Mouse (Mus musculus): Measurements from ENCODE around the gene Pogk. TPM values are rescaled to one million over a fixed set of nuclear protein-coding genes. Genes with fewer than 3 reads are reported as not detected.

Pogk gene
- polyA plus RNA-seq, 1 experiment from 2014 or later: 26.1 TPM

DNA sequence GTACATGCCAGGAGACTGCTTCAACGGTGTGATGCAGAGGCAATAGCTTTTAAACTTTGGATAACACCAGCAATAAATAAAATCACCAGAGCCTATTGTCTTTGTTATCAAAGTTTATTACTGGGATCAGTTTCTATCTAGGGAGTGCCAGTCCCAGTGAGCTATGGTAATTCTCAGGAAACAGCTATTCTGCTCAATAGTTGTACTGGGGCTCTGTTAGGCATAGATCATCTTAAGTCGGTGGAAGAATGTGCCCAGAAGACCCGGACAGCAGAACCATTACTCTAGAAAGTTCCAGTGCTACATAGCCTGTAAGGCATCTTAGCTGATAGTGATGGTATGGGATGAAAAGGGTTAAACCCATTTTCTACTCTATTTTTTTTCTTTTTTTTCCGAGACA is 14.9 kb downstream of the Pogk start:
- H3K4me1 ChIP-seq: no peaks in the 10 kb centered on the region
- 88% methylated on average over 4 of the region's 4 CpGs for WGBS
- no peak for DNase-seq (ENCODE audit: low spot score)
- no peaks in the 10 kb centered on the region for H3K27me3 ChIP-seq (ENCODE audit: low read depth, poor library complexity, severe bottlenecking)
- no peaks in the 10 kb centered on the region for H3K9me3 ChIP-seq (replicated peaks)
- H3K36me3 ChIP-seq: peaks cover 100% of the 10 kb centered on the region
- no peak overlapping the region for H3K4me3 ChIP-seq
- no peak overlapping the region for H3K27ac ChIP-seq (replicated peaks)

DNA sequence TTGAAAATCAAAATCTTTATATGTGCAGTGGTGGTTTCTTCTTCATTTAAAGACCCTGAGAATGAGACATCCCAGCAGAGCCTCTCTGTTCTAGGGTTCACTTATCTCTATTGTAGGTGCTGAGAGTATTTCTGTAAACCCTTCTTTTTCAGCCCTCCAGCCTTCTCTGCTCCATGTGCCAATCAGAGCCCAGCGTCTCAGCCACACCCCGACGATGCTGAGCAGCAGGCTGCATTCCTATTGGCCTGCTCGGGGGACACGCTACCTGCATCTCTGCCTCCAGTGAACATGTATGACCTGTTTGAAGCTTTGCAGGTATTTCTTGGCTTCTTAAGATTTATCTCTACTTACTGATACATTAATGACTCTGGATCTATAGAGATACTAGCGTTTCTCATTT is 18.0 kb downstream of the Pogk start:
- H3K36me3 ChIP-seq: peaks cover 100% of the 10 kb centered on the region
- no peaks in the 10 kb centered on the region for H3K27me3 ChIP-seq (ENCODE audit: low read depth, poor library complexity, severe bottlenecking)
- no peak overlapping the region for H3K27ac ChIP-seq (replicated peaks)
- WGBS: 95% methylated on average over 6 of the region's 6 CpGs
- H3K4me3 ChIP-seq: no peak overlapping the region
- H3K9me3 ChIP-seq (replicated peaks): no peaks in the 10 kb centered on the region
- H3K4me1 ChIP-seq: no peaks in the 10 kb centered on the region
- DNase-seq (ENCODE audit: low spot score): peak; percentile 6

DNA sequence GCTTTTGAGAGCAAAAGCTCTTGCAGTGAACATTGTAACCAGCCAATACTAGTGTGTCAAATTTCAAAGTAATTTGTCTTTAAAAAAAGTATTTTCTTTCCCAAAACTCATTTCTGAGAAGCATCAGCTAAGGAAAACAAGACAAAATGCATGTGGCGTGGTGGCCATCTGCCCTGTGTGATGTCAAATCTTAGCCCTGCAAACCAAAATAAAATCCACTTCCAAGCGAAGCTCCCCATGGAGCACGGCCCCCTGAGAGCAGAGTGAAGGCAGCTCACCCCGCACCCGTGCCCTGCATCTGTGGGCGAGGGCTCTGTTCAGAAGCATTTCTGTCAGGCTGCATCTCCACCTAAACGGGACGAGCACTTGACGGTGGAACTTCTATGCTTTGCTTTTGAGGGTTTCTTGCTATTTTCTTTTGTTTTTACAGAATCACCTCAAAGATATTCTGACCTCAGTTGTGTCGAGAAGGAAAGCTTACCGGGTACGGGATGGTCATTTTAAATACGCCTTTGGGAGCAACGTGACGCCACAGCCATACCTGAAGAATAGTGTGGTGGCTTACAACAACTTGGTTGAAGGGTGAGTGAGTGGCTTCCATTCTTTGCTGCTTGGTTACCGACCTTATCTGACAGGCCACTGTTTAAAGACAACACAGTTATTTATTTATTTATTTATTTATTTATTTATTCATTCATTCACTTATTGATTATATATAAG is 20.1 kb downstream of the Pogk start:
- Histone ChIP-seq H3K4me1 (no peaks in the 10 kb centered on the region), H3K36me3 (peaks cover 100% of the 10 kb centered on the region), H3K27ac (replicated peaks) (no peak overlapping the region), H3K9me3 (replicated peaks) (no peaks in the 10 kb centered on the region), H3K27me3 (ENCODE audit: low read depth, poor library complexity, severe bottlenecking) (no peaks in the 10 kb centered on the region), H3K4me3 (no peak overlapping the region)
- WGBS: 94% methylated on average over 16 of the region's 16 CpGs
- DNase-seq (ENCODE audit: low spot score): peak; percentile 10

DNA sequence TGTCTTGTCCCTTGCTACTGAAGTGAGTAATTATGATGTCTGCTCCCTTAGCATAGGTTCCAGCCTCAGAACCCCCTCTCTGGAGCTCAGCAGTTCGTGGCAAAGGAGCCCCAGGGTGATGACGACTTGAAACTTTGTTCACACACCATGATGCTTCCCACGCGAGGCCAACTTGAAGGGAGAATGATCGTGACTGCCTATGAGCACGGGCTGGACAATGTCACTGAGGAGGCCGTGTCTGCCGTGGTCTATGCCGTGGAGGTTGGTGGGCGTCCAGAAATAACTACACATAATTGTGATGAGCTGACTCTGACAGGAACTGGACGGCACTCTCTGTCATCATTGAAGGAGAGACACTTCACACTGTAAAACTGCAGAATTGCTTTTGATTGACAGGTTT is 21.2 kb downstream of the Pogk start:
- H3K27ac ChIP-seq (replicated peaks): no peak overlapping the region
- H3K4me3 ChIP-seq: no peak overlapping the region
- DNase-seq (ENCODE audit: low spot score): peak; percentile 9
- no peaks in the 10 kb centered on the region for H3K9me3 ChIP-seq (replicated peaks)
- H3K4me1 ChIP-seq: no peaks in the 10 kb centered on the region
- WGBS: 97% methylated on average over 11 of the region's 11 CpGs
- peaks cover 100% of the 10 kb centered on the region for H3K36me3 ChIP-seq
- no peaks in the 10 kb centered on the region for H3K27me3 ChIP-seq (ENCODE audit: low read depth, poor library complexity, severe bottlenecking)

DNA sequence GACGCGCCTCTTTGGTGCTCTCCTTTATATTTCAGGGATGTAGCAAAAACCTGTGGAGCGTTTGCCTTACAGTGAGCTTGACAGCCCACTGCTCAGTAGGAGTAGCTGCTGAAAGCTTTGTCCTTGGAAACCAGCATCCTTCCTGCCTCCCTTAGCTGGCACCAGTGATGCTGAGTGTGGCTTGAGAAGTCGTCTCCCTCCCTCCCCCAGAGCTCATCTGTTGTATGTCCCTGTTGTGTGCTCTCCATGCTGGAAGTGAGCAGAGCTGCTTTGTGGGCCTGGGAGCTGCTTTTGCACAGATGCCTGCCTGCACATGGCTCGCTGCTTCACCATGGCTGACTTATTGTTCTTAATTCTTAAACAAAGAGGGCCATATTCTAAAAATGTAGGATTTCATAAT is 24.2 kb downstream of the Pogk start:
- Histone ChIP-seq H3K9me3 (replicated peaks) (no peaks in the 10 kb centered on the region), H3K27me3 (ENCODE audit: low read depth, poor library complexity, severe bottlenecking) (no peaks in the 10 kb centered on the region), H3K27ac (replicated peaks) (no peak overlapping the region), H3K4me3 (no peak overlapping the region), H3K36me3 (peaks cover 90% of the 10 kb centered on the region), H3K4me1 (peaks cover 15% of the 10 kb centered on the region)
- DNase-seq (ENCODE audit: low spot score): peak; percentile 9
- WGBS: 88% methylated on average over 5 of the region's 5 CpGs

DNA sequence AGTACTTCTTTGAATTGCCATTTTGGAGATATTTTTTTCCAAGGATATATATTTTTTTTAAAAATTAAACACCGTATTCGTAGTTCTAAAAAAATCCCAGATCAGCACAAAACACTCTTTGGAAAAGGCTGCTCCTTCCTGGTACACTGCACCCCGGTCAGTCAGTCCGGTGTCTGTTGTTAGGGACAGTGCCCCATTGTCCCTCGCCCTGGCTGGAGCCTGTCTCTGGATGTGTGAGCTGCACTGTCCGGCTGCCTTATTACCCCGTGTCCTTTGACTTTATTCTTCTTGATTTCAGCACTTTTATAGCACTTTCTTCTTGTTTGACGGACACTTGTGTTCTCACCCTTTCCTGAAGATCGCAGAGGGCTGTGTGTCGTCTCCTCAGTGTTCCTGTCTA is 25.0 kb downstream of the Pogk start:
- H3K4me3 ChIP-seq: no peak overlapping the region
- no peaks in the 10 kb centered on the region for H3K27me3 ChIP-seq (ENCODE audit: low read depth, poor library complexity, severe bottlenecking)
- peak; percentile 8 for DNase-seq (ENCODE audit: low spot score)
- H3K27ac ChIP-seq (replicated peaks): no peak overlapping the region
- H3K36me3 ChIP-seq: peaks cover 82% of the 10 kb centered on the region
- 95% methylated on average over 10 of the region's 10 CpGs for WGBS
- H3K9me3 ChIP-seq (replicated peaks): no peaks in the 10 kb centered on the region
- peaks cover 21% of the 10 kb centered on the region for H3K4me1 ChIP-seq

DNA sequence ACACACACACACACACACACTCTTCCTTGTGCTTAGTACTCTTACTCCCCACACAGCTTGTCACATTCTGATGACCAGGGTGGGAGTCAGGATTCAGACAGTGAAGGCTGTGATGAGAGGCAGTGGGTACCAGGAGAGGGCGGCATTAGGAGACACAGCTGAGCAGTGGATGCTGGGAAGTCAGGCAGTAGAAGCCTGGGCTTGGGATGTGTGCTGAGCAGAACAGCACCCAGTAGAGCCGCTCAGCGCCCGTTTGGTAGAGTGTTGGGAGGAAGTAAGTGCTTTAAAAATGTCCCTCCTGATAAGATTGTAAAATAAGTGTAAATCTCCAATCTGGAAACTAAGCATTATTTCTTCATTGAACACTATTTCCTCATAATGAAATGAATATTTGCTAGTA is 27.0 kb downstream of the Pogk start:
- Histone ChIP-seq H3K27ac (replicated peaks) (no peak overlapping the region), H3K9me3 (replicated peaks) (no peaks in the 10 kb centered on the region), H3K36me3 (peaks cover 62% of the 10 kb centered on the region), H3K4me1 (peaks cover 28% of the 10 kb centered on the region), H3K4me3 (no peak overlapping the region), H3K27me3 (ENCODE audit: low read depth, poor library complexity, severe bottlenecking) (no peaks in the 10 kb centered on the region)
- DNase-seq (ENCODE audit: low spot score): peak; percentile 9
- 88% methylated on average over 4 of the region's 4 CpGs for WGBS

DNA sequence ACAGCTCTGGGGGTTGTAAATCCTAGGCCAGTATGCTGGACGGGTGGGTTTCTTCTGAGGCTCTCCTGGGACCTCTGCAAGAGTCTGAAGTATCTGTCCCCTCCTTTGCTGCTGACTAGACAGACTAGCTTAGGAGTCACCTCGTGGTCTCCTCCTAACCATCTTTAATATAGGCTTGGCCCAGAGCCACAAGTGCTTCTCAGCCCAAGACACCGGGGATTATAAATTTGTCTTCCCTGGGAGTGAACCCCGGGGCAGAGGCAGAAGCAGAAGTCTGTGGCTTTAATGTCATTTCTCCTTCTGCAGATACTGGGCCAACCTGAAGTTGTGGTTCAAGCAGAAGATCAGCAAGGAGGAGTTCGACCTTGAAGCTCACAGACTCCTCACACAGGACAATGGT is 27.8 kb downstream of the Pogk start:
- 95% methylated on average over 5 of the region's 5 CpGs for WGBS
- no peaks in the 10 kb centered on the region for H3K9me3 ChIP-seq (replicated peaks)
- H3K27ac ChIP-seq (replicated peaks): no peak overlapping the region
- DNase-seq (ENCODE audit: low spot score): no peak
- peaks cover 54% of the 10 kb centered on the region for H3K36me3 ChIP-seq
- no peak overlapping the region for H3K4me3 ChIP-seq
- H3K27me3 ChIP-seq (ENCODE audit: low read depth, poor library complexity, severe bottlenecking): no peaks in the 10 kb centered on the region
- peaks cover 28% of the 10 kb centered on the region for H3K4me1 ChIP-seq

DNA sequence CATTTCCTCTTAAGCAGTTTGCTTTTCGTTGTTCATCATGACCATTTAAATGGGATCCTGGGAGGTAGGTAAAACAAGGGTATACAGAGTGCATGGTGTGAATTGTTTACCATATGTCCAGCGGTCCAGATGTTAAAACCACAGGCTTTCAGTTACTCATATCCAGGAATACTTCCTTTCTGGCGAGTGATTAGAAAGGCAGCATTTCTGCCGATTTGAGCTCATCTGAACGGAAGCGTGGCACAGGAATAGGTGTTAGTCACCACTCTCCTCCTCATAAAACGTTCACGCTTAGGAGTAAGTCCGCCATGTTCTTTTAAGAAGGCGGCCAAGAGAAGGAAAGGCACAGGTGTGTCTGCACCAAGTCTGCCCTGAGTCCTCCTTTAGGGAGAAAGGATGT is 28.3 kb downstream of the Pogk start:
- WGBS: 88% methylated on average over 10 of the region's 10 CpGs
- DNase-seq (ENCODE audit: low spot score): no peak

DNA sequence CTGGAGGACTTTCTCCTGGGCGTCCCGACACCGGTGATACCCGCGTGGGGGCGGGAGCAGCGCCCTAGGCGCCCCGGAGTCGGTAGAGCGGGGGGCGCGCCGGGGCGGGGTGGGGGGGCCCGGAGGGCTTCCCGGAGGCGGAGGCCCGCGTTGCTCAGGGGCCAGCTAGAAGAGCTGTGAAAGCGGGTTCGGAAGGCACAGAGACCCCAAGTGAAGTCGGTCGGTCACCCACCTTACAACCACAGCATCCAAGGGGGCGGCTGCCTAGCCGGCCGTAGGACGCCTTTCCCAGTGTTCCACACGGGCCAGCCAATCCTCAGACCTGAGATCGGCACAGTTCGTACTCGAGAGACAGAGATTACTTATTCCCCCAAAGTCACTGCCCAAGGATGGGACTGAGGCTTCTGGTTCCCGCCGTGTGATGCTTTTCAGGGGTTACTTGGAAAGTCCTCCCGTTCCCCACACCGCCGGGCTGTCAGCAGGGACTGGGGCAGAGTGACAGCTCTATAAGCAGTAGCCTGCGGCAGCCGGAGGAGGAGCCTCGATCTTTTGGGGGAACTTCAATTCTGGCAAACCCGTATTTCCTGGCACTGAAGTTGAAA is 29.9 kb downstream of the Pogk start:
- Histone ChIP-seq H3K4me1 (peaks cover 28% of the 10 kb centered on the region), H3K4me3 (peak overlapping the region; percentile 91), H3K27ac (replicated peaks) (peak overlapping the region; percentile 97), H3K9me3 (replicated peaks) (no peaks in the 10 kb centered on the region), H3K27me3 (ENCODE audit: low read depth, poor library complexity, severe bottlenecking) (no peaks in the 10 kb centered on the region), H3K36me3 (peaks cover 33% of the 10 kb centered on the region)
- under 1% methylated on average over 41 of the region's 41 CpGs for WGBS
- DNase-seq (ENCODE audit: low spot score): peak; percentile 76

More for the DNA sequence above, 28.3 kb downstream of the Pogk start:
- H3K27ac ChIP-seq (replicated peaks): no peak overlapping the region
- no peaks in the 10 kb centered on the region for H3K27me3 ChIP-seq (ENCODE audit: low read depth, poor library complexity, severe bottlenecking)
- H3K4me3 ChIP-seq: no peak overlapping the region
- peaks cover 28% of the 10 kb centered on the region for H3K4me1 ChIP-seq
- H3K9me3 ChIP-seq (replicated peaks): no peaks in the 10 kb centered on the region
- peaks cover 49% of the 10 kb centered on the region for H3K36me3 ChIP-seq

DNA sequence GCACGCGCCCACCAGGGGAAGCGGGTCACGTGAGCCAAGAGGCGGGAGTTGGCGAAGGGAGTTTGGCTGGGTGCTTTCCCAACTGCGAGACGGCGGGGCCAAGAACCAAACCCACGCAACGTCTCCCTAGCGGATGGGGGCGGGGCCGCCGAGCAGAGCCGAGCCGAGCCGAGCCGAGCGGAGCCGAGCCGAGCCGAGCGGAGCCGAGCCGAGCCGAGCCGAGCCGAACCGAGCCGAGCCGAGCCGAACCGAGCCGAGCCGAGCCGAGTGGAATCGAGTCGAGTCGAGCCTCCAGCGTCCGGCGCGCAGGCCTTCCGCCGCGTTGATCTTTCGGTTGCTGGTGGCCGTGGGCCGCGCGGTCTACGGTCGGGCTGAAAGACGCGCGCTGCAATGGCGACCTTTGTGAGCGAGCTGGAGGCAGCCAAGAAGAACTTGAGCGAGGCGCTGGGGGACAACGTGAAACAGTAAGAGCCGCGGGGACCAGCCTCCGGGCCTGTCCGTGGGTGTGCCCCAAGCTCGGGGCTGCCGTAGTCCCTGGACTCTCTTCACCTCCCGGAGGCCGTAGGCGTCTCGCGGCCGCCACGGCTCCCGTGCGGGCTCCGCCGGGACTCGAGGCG is 30.5 kb downstream of the Pogk start, which contains the start of gene Tada1:
Gene Tada1 (plus strand): TSS at position 85 of the 617 bp plus-strand sequence.
- H3K27ac ChIP-seq (replicated peaks): peak within 1 kb of the TSS; percentile 97
- H3K9me3 ChIP-seq (replicated peaks): no peaks in the 10 kb centered on the region
- peaks cover 28% of the 10 kb centered on the region for H3K4me1 ChIP-seq
- DNase-seq (ENCODE audit: low spot score): peak; percentile 97
- under 1% methylated on average over 81 of the region's 81 CpGs for WGBS
- H3K27me3 ChIP-seq (ENCODE audit: low read depth, poor library complexity, severe bottlenecking): no peaks in the 10 kb centered on the region
- H3K4me3 ChIP-seq: peak within 1 kb of the TSS; percentile 91
- peaks cover 27% of the 10 kb centered on the region for H3K36me3 ChIP-seq

DNA sequence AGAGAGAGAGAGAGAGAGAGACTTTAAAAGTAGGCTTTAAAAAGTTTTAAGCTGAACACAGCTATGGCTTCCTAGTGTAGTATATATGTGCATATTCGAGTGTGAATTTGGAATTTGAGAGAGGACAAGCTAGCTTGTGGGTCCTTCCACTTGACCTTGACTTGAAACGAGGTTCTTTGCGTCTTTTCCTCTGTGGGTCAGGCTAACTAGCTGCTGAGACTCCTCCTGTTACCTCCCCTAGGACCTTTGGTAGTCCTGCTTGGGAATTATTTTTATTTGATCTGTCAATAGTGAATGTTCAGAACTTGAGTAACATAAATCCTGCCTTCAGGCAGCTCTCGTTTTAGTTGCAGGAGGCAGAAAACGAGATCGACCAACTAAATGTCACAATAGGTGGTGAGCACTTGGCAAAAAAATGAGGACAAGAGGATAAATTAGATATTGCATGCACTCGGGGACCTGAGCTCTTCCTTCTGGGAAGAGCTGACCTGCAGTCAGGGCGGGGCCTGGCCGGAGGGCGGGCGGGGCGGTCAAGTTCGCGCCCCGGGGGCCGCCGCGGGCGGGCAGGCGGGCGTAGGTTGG is 31.1 kb downstream of the Pogk start:
- peak overlapping the region; percentile 97 for H3K27ac ChIP-seq (replicated peaks)
- WGBS: 7% methylated on average over 21 of the region's 21 CpGs
- DNase-seq (ENCODE audit: low spot score): no peak
- H3K4me1 ChIP-seq: peaks cover 28% of the 10 kb centered on the region
- H3K36me3 ChIP-seq: peaks cover 21% of the 10 kb centered on the region
- H3K4me3 ChIP-seq: peak overlapping the region; percentile 91
- H3K9me3 ChIP-seq (replicated peaks): no peaks in the 10 kb centered on the region
- H3K27me3 ChIP-seq (ENCODE audit: low read depth, poor library complexity, severe bottlenecking): no peaks in the 10 kb centered on the region

DNA sequence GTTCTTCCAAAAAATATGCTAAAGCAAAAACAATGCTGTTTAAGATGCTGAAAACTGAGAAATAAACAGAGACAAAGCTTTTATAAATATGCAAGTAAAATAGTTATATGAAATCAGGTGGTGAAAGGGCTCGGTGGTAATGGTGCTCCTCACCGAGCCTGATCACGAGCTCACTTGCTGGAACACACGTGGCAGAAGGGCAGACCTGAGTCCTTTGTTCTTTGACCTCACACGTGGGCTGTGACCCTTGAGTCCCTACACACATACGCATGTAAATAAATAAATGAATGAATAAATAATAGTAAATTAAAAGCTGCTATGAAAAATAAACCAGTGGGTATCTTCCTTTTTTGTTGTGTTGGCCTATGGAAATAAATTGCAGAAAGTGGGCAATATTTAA is 32.5 kb downstream of the Pogk start:
- peaks cover 28% of the 10 kb centered on the region for H3K4me1 ChIP-seq
- H3K27me3 ChIP-seq (ENCODE audit: low read depth, poor library complexity, severe bottlenecking): no peaks in the 10 kb centered on the region
- no peaks in the 10 kb centered on the region for H3K9me3 ChIP-seq (replicated peaks)
- peaks cover 8% of the 10 kb centered on the region for H3K36me3 ChIP-seq
- WGBS: 86% methylated on average over 6 of the region's 6 CpGs
- DNase-seq (ENCODE audit: low spot score): peak; percentile 8
- no peak overlapping the region for H3K27ac ChIP-seq (replicated peaks)
- H3K4me3 ChIP-seq: no peak overlapping the region
